ENCODE assay signal across 11 mouse cellular contexts in genomic region chr13:8888603-8889002, GRCm38 (mm10). TPM values are rescaled to one million over a fixed set of nuclear protein-coding genes. Genes with fewer than 3 reads are reported as not detected.
DNase-seq lines count a peak whose midpoint lies in the region; ATAC-seq and TF ChIP-seq lines count a peak whose summit lies in the region.
"Had no signal": no experiment of that assay in that cellular context is flagged by ENCODE, and none has a peak within 500 bp of the region (broad histone marks: within the 10 kb centered on the region; RNA-seq: fewer than 3 reads in every experiment).

No protein-coding gene starts in this region.

- H3K4me3 ChIP-seq in lung, postnatal 0 days (ENCODE audit: low read depth, low read length): no peak overlapping the region
- H3K4me3 ChIP-seq in limb, embryonic 10.5 days: no peak overlapping the region
- H3K4me3 ChIP-seq: intestine, embryonic 15.5 days; midbrain, embryonic 15.5 days had no signal

- TF ChIP-seq EP300 in lung, postnatal 0 days (IDR thresholded peaks at IDR 0.05): no peak

- no peak overlapping the region for H3K9ac ChIP-seq in lung, postnatal 0 days (replicated peaks; ENCODE audit: low read depth)
- H3K9ac ChIP-seq: intestine, embryonic 15.5 days; midbrain, embryonic 15.5 days had no signal

- TF ChIP-seq CTCF in lung, postnatal 0 days (IDR thresholded peaks at IDR 0.05): peak; percentile 58

- H3K36me3 ChIP-seq in lung, postnatal 0 days (ENCODE audit: insufficient read depth, low read length): 0 out of 2 replicates have a peak, but pooled peaks cover 3% of the 10 kb centered on the region
- H3K36me3 ChIP-seq in limb, embryonic 10.5 days: peaks cover 37% of the 10 kb centered on the region

- WGBS in lung, postnatal 0 days: 100% methylated on average over 1 of the region's 1 CpGs
- 96% methylated on average over 1 of the region's 1 CpGs for WGBS in limb, embryonic 10.5 days

- H3K9me3 ChIP-seq in lung, postnatal 0 days (ENCODE audit: low read length): no peaks in the 10 kb centered on the region
- no peaks in the 10 kb centered on the region for H3K9me3 ChIP-seq in limb, embryonic 10.5 days (replicated peaks)
- H3K9me3 ChIP-seq: intestine, embryonic 15.5 days; midbrain, embryonic 15.5 days had no signal

- no peak overlapping the region for H3K4me2 ChIP-seq in lung, postnatal 0 days (replicated peaks; ENCODE audit: low read depth, low read length)
- H3K4me2 ChIP-seq: intestine, embryonic 15.5 days had no signal

- no peaks in the 10 kb centered on the region for H3K27me3 ChIP-seq in lung, postnatal 0 days (replicated peaks; ENCODE audit: insufficient read depth, low read length)
- no peaks in the 10 kb centered on the region for H3K27me3 ChIP-seq in limb, embryonic 10.5 days (ENCODE audit: low read depth, poor library complexity, severe bottlenecking)
- H3K27me3 ChIP-seq: intestine, embryonic 15.5 days; midbrain, embryonic 15.5 days had no signal

- H3K4me1 ChIP-seq in lung, postnatal 0 days (ENCODE audit: insufficient read depth, low read depth, low read length): 0 out of 2 replicates have a peak, but pooled peaks cover 4% of the 10 kb centered on the region
- peaks cover 6% of the 10 kb centered on the region; the same call in 1 of the 2 replicates for H3K4me1 ChIP-seq in limb, embryonic 10.5 days

- ATAC-seq in lung, postnatal 0 days: no peak
- ATAC-seq: intestine, embryonic 15.5 days; midbrain, embryonic 15.5 days had no signal

- H3K27ac ChIP-seq in lung, postnatal 0 days (ENCODE audit: low read length): no peak overlapping the region
- no peak overlapping the region for H3K27ac ChIP-seq in limb, embryonic 10.5 days
- H3K27ac ChIP-seq: intestine, embryonic 15.5 days; midbrain, embryonic 15.5 days had no signal

- DNase-seq in embryo, embryonic 10 days (ENCODE audit: low spot score): peak; percentile 57
- DNase-seq in embryo, embryonic 9.5 days (ENCODE audit: extremely low spot score): no peak
- peak; percentile 12 for DNase-seq in lung, postnatal 0 days (ENCODE audit: low spot score)
- DNase-seq in lung, postnatal 25 days (ENCODE audit: low spot score): no peak
- DNase-seq in brain, adult 2 months (ENCODE audit: low read depth, low spot score): peak; percentile 40
- DNase-seq in retina, embryonic 14.5 days (ENCODE audit: low spot score): peak; percentile 51
- no peak for DNase-seq in ovary, postnatal 36 days (ENCODE audit: low spot score)
- no peak for DNase-seq in limb, embryonic 10.5 days (ENCODE audit: low spot score)

RNA-seq across cellular contexts. Expression of gene Idi1, which starts 3.3 kb away (rescaled TPM):
- 63.6 and 73.2 TPM in 2 replicates for polyA plus RNA-seq in lung, postnatal 0 days (2015; fragmentation: Nextera tagmentation; extraction: Ambion mirVana)
- polyA plus RNA-seq in limb, embryonic 10.5 days (2016; fragmentation: Nextera tagmentation; extraction: Ambion mirVana): 112 and 115 TPM in 2 replicates

RNA-seq across cellular contexts. Expression of gene Wdr37, which starts 16.9 kb away (rescaled TPM):
- polyA plus RNA-seq in lung, postnatal 0 days (2015; fragmentation: Nextera tagmentation; extraction: Ambion mirVana): 14.4 and 15.0 TPM in 2 replicates
- 21.0 and 25.3 TPM in 2 replicates for polyA plus RNA-seq in limb, embryonic 10.5 days (2016; fragmentation: Nextera tagmentation; extraction: Ambion mirVana)

RNA-seq across cellular contexts. Expression of gene Gm9745, which starts 59.4 kb away (rescaled TPM):
- not detected in 2 replicates for polyA plus RNA-seq in lung, postnatal 0 days (2015; fragmentation: Nextera tagmentation; extraction: Ambion mirVana)
- not detected in 2 replicates for polyA plus RNA-seq in limb, embryonic 10.5 days (2016; fragmentation: Nextera tagmentation; extraction: Ambion mirVana)
- polyA plus RNA-seq: intestine, embryonic 15.5 days; midbrain, embryonic 15.5 days; stomach, embryonic 14.5 days had no signal

Comparison
In these comparisons a context has a peak if more than half of its experiments do, and no peak if none do; other contexts are left out.
1. DNase-seq: peak in embryo, embryonic 10 days (single experiment), lung, postnatal 0 days (single experiment), brain, adult 2 months (single experiment) and retina, embryonic 14.5 days (single experiment); none in embryo, embryonic 9.5 days (single experiment), lung, postnatal 25 days (single experiment), ovary, postnatal 36 days (single experiment) and limb, embryonic 10.5 days (single experiment).